In genomic region chr14:8080718-8081117, GRCm38 (mm10) we compare ENCODE assay signal across 8 mouse cellular contexts. TPM values are rescaled to one million over a fixed set of nuclear protein-coding genes. Genes with fewer than 3 reads are reported as not detected.
DNase-seq lines count a peak whose midpoint lies in the region; ATAC-seq and TF ChIP-seq lines count a peak whose summit lies in the region.

No protein-coding gene starts in this region.

- peak overlapping the region; percentile 68 for H3K4me2 ChIP-seq in kidney, embryonic 14.5 days (replicated peaks; ENCODE audit: low read depth, low read length)

- 0 out of 4 replicates have a peak, but pooled peaks cover 1 to 2% of the 10 kb centered on the region in 2 experiments for H3K4me1 ChIP-seq in ES-E14 (ENCODE audit: control insufficient read depth in 2 of 2, insufficient read depth in 2 of 2, low read length in 2 of 2, poor library complexity in 1 of 2)
- peaks cover 13% of the 10 kb centered on the region for H3K4me1 ChIP-seq in kidney, embryonic 14.5 days (ENCODE audit: control insufficient read depth, insufficient read depth, low read length)

- intact Hi-C loops in left cerebral cortex, postnatal 10 days (cut with DNase I), result no loop called here

- H3K27me3 ChIP-seq in kidney, embryonic 14.5 days (ENCODE audit: control insufficient read depth, insufficient read depth, low read length), result no peaks in the 10 kb centered on the region

- no peaks in the 10 kb centered on the region for H3K9me3 ChIP-seq in ES-E14 (ENCODE audit: control insufficient read depth, insufficient read depth, low read depth, low read length)
- no peaks in the 10 kb centered on the region for H3K9me3 ChIP-seq in kidney, embryonic 14.5 days (ENCODE audit: control insufficient read depth, low read length)

- peak; percentile 42; the same call in 1 of the 2 replicates for ATAC-seq in erythroid progenitor cell, adult 5-6 weeks (replicated peaks; ENCODE audit: low FRiP score, poor library complexity, severe bottlenecking)
- peak; percentile 50 for ATAC-seq in kidney, embryonic 14.5 days (ENCODE audit: low FRiP score, low TSS enrichment)

- in situ Hi-C loops in ES-E14 (cut with MboI; ENCODE audit: low sequenced_read_pairs in 2 of 2, unreplicated experiment in 2 of 2), result loop anchor here in 1 of 2 experiments (25.0 kb wide), 1 partner anchor 257 kb away; no protein-coding TSS in a partner anchor

- H3K4me3 ChIP-seq in ES-E14 (ENCODE audit: insufficient read depth in 1 of 2, low read depth in 1 of 2, low read length in 2 of 2, poor library complexity in 1 of 2, severe bottlenecking in 1 of 2), result peak overlapping the region; percentile 76 to 94
- peak overlapping the region; percentile 76 for H3K4me3 ChIP-seq in kidney, embryonic 14.5 days (ENCODE audit: low read length)

- peak; percentile 5 for DNase-seq in gastrocnemius, adult 18-20 months (ENCODE audit: low spot score)
- DNase-seq in gastrocnemius, postnatal 25 days, result no peak
- DNase-seq in ES-E14 (ENCODE audit: low read depth, low spot score), result no peak
- DNase-seq in lung, postnatal 36 days, result peak; percentile 52
- DNase-seq in testis, postnatal 14 days (ENCODE audit: low spot score), result peak; percentile 26
- DNase-seq in left cerebral cortex, postnatal 10 days (ENCODE audit: extremely low spot score in 1 of 2, low spot score in 2 of 2), result no peak

- peaks cover 9% of the 10 kb centered on the region for H3K36me3 ChIP-seq in ES-E14 (ENCODE audit: control insufficient read depth, insufficient read depth, low read length, poor library complexity, severe bottlenecking)
- H3K36me3 ChIP-seq in kidney, embryonic 14.5 days (ENCODE audit: control insufficient read depth, insufficient read depth, low read length), result peaks cover 18% of the 10 kb centered on the region

- WGBS in kidney, embryonic 14.5 days, result 3% methylated on average over 11 of the region's 11 CpGs

- H3K27ac ChIP-seq in ES-E14 (ENCODE audit: insufficient read depth, low read depth, low read length, poor library complexity, severe bottlenecking), result peak overlapping the region; percentile 80
- peak overlapping the region; percentile 96 for H3K27ac ChIP-seq in kidney, embryonic 14.5 days (ENCODE audit: low read depth, low read length)

- peak overlapping the region; percentile 83 for H3K9ac ChIP-seq in ES-E14 (ENCODE audit: insufficient read depth, low read depth, low read length, poor library complexity, severe bottlenecking)
- H3K9ac ChIP-seq in kidney, embryonic 14.5 days (ENCODE audit: low read depth, low read length), result peak overlapping the region; percentile 83

TF ChIP-seq in ES-E14, 5 proteins besides CTCF, POLR2A, EP300 and RAD21:
- no peak for TF ChIP-seq ZC3H11A (IDR thresholded peaks at IDR 0.05; ENCODE audit: borderline replicate concordance, low read depth, low read length)
- TF ChIP-seq MAFK (IDR thresholded peaks at IDR 0.05; ENCODE audit: insufficient read depth, low read depth, low read length), result no peak
- TF ChIP-seq ZNF384 (IDR thresholded peaks at IDR 0.05; ENCODE audit: low read depth, low read length), result no peak
- TF ChIP-seq HCFC1 (IDR thresholded peaks at IDR 0.05; ENCODE audit: borderline replicate concordance, insufficient read depth, low read length), result no peak
- no peak for TF ChIP-seq CHD2 (IDR thresholded peaks at IDR 0.05; ENCODE audit: low read depth, low read length)

RNA-seq across cellular contexts. Expression of gene Rpp14, which starts 0.6 kb away (rescaled TPM):
- 10 to 100 TPM; 28.0 TPM for total RNA-seq in gastrocnemius, adult 18-20 months (2021)
- total RNA-seq in gastrocnemius, postnatal 25 days (2021), result 10 to 100 TPM; 22.8 to 24.6 TPM
- 17.3 and 28.3 TPM in 2 replicates for total RNA-seq in ES-E14 (2012; rRNA removed)
- total RNA-seq in erythroid progenitor cell, adult 5-6 weeks (2015; ENCODE audit: low replicate concordance), result 4.2 and 5.0 TPM in 2 replicates
- 6.4 and 6.8 TPM in 2 replicates for total RNA-seq in erythroid progenitor cell, adult 5-6 weeks (2017; ENCODE audit: low replicate concordance)
- 48.7 and 71.6 TPM in 2 replicates for polyA plus RNA-seq in kidney, embryonic 14.5 days (2014; fragmentation: Nextera tagmentation; extraction: Ambion mirVana)
- 10 to 100 TPM; 22.2 to 28.3 TPM for total RNA-seq in left cerebral cortex, postnatal 10 days (2021)

RNA-seq across cellular contexts. Expression of gene Pxk, which starts 17.3 kb away (rescaled TPM):
- total RNA-seq in gastrocnemius, adult 18-20 months (2021), result 10 to 100 TPM; 12.7 to 14.0 TPM
- 10 to 100 TPM; 11.6 to 12.5 TPM for total RNA-seq in gastrocnemius, postnatal 25 days (2021)
- 5.4 and 5.7 TPM in 2 replicates for total RNA-seq in ES-E14 (2012; rRNA removed)
- total RNA-seq in erythroid progenitor cell, adult 5-6 weeks (2015; ENCODE audit: low replicate concordance), result 14.7 and 16.6 TPM in 2 replicates
- 3.0 and 5.3 TPM in 2 replicates for total RNA-seq in erythroid progenitor cell, adult 5-6 weeks (2017; ENCODE audit: low replicate concordance)
- 25.2 and 32.2 TPM in 2 replicates for polyA plus RNA-seq in kidney, embryonic 14.5 days (2014; fragmentation: Nextera tagmentation; extraction: Ambion mirVana)
- total RNA-seq in left cerebral cortex, postnatal 10 days (2021), result 10 to 100 TPM; 27.4 to 29.6 TPM

Comparison
In these comparisons a context has a peak if more than half of its experiments do, and no peak if none do; other contexts are left out.
1. DNase-seq: peak in gastrocnemius, adult 18-20 months (single experiment), lung, postnatal 36 days (single experiment) and testis, postnatal 14 days (single experiment); none in gastrocnemius, postnatal 25 days (single experiment), ES-E14 (single experiment) and left cerebral cortex, postnatal 10 days (0 of 2).